Mouse (Mus musculus) lung, postnatal 25 days (tissue): Measurements from ENCODE around the gene Ap2a2.
A peak's percentile ranks its signal among the peaks of the same experiment; 100 is the strongest.
"Not testable (repeated sequence)": the region's sequence is repeated elsewhere in the genome, so short reads cannot be mapped to it uniquely, and the experiment has no call there.

Experiments used
- DNase-seq: peaks from one replicate; pipeline ENCODE4 v3.0.0; 2022; ENCODE audit warnings: low spot score

The Ap2a2 gene

DNA sequence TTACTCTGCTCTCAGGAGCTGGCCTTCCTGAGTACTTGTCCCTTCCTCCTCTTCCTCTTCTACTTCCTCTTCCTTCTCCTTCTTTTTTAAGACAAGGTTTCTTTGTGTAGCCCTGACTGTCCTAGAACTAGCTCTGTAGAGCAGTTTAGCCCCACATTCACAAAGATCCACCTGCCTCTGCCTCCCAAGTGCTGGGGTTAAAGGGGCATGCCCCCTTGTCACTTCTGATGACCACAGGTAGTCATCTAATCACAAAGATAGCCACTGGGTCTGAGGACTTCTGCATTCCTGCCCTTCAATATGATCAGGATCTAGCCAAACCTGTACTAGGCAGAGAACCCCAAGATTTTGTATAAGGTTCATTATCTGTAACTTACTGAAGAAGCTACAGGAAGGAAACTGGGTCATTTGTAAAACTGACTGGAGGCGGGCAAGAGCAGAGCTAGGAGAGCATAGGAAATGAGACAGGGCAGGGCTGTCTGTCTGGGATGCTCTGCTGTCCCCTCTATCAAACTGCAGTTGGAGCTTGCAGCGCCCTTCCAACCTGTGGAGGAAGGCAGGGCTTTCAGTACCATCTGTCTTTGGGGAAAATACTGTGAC lies 2.1 kb upstream of the Ap2a2 start:
- no peak for DNase-seq

GRCm38 (mm10) chr7:141560471-141560870 lies 1.5 kb upstream of the Ap2a2 start:
- no peak for DNase-seq

- DNase-seq, result no peak
Observed at GRCm38 (mm10) chr7:141562421-141562851, 463 bp downstream of the Ap2a2 start.

DNA sequence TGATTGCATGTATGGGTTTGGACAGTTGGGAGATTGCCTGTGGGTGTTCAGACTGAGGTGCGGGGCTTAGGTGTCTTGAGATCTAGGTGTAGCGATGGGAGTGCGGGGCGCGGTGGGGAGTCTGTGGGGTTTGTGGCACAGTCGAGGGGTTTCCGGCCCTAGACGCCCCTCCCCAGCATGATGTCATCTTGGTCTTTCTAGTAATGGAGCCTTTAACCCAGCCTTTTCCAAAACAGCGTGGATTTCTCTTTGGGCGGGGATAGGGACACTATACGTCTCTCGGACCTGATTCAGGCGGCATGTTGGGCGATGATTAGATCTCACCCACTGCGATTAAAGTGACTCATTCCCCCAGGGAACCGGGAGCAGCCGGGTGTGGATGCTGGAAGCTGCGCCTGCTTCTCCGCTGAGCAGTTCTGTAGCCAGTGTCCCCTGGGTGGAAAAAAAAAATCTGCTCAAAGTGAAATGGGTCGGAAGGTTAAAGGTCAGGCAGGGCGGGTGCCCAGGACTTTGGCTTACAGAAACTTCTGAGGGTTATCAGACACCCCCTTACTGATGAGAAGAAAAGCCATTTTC lies 967 bp downstream of the Ap2a2 start:
- DNase-seq, result no peak

GRCm38 (mm10) chr7:141564561-141564960 lies 2.6 kb downstream of the Ap2a2 start:
- DNase-seq, result no peak

DNA sequence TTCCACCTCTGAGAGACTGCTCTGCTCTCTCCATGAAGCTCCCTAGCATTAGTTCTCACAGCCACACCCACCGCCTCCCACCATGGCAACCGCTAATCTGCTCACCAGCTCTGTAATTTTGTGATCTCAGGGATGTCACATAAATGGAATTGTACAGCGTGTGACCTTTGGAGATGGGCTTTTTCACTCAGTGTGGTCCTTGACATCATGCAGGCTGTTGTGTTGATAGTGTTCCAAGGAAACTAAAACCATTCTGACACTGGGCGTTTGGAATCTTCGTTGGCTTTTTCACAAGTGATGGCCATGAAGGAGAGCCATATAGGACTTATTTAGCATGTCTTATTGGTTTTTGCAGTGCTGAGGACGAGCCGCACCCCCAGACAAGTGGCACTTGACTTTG lies 4.6 kb downstream of the Ap2a2 start:
- DNase-seq, result no peak

- DNase-seq, result no peak
Observed at GRCm38 (mm10) chr7:141569283-141569803, 7.4 kb downstream of the Ap2a2 start.

GRCm38 (mm10) chr7:141569916-141570315 lies 7.9 kb downstream of the Ap2a2 start:
- peak; percentile 50 for DNase-seq

- no peak for DNase-seq
Observed at GRCm38 (mm10) chr7:141570625-141571295, 8.8 kb downstream of the Ap2a2 start.

DNA sequence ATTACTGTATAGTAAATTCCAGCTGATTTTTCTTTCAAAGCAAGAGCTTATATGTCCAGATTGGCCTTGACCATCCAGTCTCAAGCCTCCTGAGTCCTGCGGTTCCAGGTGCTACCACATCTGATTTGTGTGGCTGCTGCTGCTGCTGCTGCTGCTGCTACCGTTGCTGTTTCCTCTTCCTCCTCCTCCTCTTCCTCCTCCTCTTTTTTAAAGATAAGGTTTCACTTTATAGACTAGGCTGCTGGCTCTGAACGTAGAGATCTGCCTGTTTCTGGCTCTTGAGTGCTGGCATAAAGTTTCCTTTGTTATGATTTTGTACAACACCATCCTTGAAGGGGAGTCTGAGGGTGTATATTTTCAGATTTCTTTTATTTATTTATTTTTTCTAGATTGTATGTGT lies 12.1 kb downstream of the Ap2a2 start:
- DNase-seq, result no peak

GRCm38 (mm10) chr7:141575481-141575880 lies 13.5 kb downstream of the Ap2a2 start:
- DNase-seq, result no peak

DNA sequence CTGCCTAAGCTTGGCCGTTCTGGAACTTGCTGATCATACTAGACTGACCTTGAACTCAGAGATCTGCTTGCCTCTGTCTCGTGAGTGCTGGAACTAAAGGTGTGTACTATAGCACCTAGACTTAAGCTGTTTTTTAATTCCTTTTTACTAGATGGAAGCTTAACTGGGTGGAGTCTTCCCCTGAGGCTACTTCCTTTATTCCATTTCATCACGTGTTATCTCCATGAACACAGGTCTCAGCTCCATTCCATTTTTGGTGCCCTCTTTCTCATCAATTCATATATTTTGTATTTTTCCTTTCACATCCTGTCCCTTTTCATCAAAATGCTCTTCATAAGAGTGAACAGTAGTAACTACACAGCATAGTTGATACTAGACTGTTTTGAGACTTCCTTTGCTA lies 15.8 kb downstream of the Ap2a2 start:
- no peak for DNase-seq

DNA sequence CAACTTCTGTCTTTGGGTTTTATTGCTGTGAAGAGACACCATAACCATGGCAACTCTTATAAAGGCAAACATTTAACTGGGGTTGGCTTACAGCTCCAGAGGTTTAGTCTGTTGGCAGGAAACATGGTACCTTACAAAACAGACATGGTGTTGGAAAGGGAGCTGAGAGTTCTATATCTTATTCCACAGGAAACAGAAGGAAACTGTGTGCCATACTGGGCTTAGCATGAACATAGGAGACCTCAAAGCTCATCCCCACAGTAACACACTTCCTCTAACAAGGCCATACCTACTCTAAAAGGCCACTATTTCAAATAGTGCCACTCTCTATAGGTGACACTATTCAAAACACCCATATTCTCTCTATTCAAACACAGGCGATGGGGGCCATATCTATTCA lies 16.5 kb downstream of the Ap2a2 start:
- no peak for DNase-seq

DNA sequence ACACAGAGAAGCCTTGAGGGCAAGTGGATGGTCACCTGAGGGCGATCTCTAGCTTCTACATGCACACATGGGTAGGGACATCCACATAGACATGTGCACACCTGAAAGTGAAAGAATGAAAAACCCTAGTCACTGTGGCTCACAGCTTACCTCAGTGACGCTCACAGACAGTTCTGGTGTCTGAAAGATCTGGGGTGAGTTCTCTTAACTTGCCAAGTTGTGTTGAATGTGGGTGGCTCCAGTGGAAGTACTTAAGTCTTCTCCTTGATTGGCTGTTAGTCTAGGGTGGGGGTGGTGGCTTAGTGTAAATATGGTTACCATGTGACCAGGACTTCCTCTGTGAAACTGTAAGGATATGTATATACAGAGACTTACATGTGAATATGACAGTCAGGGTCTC lies 17.0 kb downstream of the Ap2a2 start:
- DNase-seq, result no peak

- DNase-seq, result no peak
Observed at GRCm38 (mm10) chr7:141581323-141581722, 19.4 kb downstream of the Ap2a2 start.

DNA sequence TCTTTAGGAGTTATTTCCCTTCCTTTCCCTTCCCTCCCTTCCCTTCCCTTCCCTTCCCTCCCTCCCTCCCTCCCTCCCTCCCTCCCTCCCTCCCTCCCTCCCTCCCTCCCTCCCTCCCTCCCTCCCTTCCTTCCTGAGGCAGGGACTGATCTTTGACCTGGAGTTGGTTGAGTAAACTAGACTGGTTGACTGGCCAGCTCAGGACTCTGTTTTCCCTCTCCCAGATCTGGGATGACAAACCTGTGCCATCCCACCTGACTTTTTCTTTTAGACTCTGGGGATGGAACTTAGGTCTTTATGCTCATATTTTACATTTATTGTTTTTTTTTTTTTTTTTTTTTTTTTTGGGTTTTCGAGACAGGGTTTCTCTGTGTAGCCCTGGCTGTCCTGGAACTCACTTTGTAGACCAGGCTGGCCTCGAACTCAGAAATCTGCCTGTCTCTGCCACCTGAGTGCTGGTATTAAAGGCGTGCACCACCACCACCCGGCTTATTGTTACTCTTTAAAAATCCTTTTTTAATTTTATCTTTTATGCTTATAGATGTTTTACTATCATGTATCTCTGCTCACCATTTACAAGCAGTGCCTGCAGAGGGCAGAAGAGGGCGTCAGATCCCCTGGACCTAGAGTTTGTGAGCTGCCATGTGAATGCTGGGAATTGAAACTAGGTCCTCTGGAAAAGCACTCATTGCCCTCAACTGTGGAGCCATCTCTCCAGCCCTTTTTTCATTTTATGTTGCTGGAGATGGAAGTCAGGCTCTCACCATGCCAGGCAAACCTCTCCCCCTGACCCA lies 22.3 kb downstream of the Ap2a2 start:
- no peak for DNase-seq

DNA sequence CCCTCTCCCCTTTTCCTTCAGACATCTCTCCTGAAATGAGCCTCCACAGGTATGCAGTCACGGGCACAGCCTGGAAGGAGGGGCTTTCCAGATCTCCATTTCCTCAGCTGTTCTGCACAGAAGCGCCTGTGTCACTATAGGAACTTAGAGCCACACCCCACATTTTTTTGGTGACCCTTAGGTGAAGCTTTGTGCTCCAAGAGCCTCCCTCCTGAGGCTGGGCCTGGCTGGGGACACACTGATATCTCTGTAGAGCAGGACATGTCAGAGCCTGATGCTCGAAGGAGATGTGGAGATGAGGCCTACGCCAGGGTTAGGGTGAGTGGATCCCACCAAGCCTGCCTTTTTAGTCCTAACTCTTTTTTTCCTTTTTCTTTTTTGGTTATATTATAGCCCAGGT lies 23.3 kb downstream of the Ap2a2 start:
- no peak for DNase-seq

DNA sequence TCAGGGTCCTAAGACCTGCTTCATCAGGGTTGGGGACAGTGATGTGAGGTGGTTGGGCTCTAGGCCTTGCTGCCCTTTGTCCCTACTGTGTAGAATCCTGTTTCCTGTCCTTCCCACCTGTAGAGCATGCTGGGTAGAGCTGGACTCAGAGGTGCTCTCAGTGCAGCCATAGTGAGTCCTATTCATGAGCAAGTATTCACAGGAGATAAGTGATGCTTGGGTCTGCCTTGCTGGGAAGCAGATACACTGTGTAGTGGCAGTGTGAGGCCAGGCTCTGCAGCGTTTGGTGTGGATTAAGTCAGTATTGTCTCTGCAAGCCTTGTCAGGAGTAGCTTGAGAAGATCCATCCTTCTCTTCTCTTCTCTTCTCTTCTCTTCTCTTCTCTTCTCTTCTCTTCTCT lies 23.9 kb downstream of the Ap2a2 start:
- no peak for DNase-seq

- DNase-seq, result no peak
Observed at GRCm38 (mm10) chr7:141588890-141589289, 26.9 kb downstream of the Ap2a2 start.

DNA sequence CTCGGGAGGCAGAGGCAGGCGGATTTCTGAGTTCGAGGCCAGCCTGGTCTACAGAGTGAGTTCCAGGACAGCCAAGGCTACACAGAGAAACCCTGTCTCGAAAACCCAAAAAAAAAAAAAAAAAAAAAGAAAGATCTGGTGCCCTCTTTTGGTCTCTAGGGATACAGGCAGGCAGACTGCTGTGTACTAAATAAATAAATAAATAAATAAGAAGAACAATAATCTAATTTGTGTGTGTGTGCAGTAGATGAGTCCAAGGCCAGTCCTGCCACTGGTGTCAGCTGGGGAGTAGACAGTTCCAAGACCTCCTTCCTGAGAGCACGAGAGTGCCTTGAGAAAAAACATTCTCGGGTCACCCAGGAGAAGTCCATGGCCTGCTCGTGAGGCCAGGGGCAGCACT lies 28.3 kb downstream of the Ap2a2 start:
- not testable (repeated sequence) for DNase-seq

DNA sequence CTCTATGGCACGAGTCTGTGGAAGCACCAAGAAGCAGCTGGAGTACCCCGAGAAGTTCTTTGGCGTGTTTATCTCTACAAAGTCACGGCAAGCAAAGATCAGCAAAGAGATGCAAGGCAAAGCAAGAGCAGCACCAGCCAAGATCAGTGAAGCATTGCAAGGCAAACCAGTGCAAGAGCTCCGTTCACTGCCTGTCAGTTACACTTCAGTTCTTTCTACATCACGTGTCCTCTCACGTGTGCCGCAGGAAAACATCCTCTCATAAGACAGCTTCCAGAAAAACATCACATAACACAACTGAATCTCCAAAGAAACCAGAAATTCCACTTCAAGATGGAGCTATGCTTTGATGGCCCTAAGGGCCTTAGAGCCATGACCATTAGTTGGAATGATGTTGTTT lies 29.0 kb downstream of the Ap2a2 start:
- no peak for DNase-seq

DNA sequence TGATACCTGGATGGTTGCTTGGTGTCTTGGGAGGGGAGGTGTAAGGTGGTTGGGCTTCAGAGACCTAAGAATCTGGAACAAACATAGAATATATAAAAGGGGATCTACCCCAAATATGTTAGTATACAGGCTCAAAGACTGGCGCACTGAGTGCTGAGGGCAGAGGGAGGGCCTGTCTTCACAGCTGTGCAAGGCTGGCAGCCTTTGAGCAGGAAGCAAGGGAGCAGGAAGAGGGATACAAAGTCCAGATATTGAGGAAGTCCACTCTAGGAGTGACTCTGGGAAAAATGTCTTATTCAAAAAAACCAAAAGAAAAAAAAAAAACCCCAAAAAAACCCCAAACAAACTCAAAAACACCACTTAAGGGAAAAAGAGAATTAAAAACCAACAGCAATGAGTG lies 30.1 kb downstream of the Ap2a2 start:
- DNase-seq, result no peak

DNA sequence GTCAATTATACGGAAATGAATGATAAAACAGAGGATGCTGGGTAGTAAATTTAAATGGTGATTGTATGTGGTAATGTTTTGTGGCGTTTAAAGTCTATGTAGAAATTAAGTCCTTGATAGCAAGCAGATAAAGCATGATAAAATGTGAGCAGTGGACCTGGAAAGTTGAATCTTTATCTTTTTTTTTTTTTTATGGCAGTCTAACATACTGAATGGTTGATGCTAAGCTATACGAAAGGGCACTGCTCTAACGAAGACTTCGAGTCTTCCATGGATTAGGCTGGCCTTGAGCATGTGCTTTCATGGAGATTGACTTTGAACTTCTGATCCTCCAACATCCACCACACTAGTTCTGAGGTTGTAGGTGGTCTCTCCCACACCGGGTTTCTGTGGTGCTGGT lies 31.1 kb downstream of the Ap2a2 start:
- no peak for DNase-seq
